Mouse (Mus musculus) intestine, embryonic 14.5 days (tissue): ENCODE measurements around the gene Tacc3. TPM values are rescaled to one million over a fixed set of nuclear protein-coding genes. Genes with fewer than 3 reads are reported as not detected.
A peak's percentile ranks its signal among the peaks of the same experiment; 100 is the strongest.

Experiments used
- ATAC-seq: fragments of 200-750 bp; cut with Nextera tagmentation; replicated peaks from 2 replicates; pipeline ENCODE4 v1.8.0; 2017; ENCODE audit warnings: low read depth, moderate number of reproducible peaks, moderate TSS enrichment, moderate library complexity; ENCODE audit not compliant: low FRiP score, low TSS enrichment
- DNase-seq: peaks from one replicate; pipeline ENCODE4 v3.0.0-alpha.2; 2018; ENCODE audit warnings: low spot score
- H3K27ac ChIP-seq: fragments of 300-500 bp; sonication (generic); 2 replicates; pipeline ENCODE4 v1.5.1; 2014; ENCODE audit warnings: low read depth, mild to moderate bottlenecking, control low read depth
- H3K27me3 ChIP-seq: fragments of 300-500 bp; sonication (generic); replicated peaks from 2 replicates; pipeline ENCODE4 v1.6.1; 2014; ENCODE audit warnings: low read length, control low read depth; ENCODE audit not compliant: control insufficient read depth, insufficient read depth
- H3K36me3 ChIP-seq: fragments of 300-500 bp; sonication (generic); 2 replicates; pipeline ENCODE4 v1.6.1; 2014; ENCODE audit warnings: low read length, control low read depth; ENCODE audit not compliant: control insufficient read depth, insufficient read depth
- H3K4me1 ChIP-seq: fragments of 300-500 bp; sonication (generic); replicated peaks from 2 replicates; pipeline ENCODE4 v1.6.1; 2014; ENCODE audit warnings: low read length, control low read depth, mixed read lengths; ENCODE audit not compliant: control insufficient read depth, insufficient read depth
- H3K4me2 ChIP-seq: fragments of 300-500 bp; sonication (generic); 2 replicates; pipeline ENCODE4 v1.6.1; 2014; ENCODE audit warnings: low read length
- H3K4me3 ChIP-seq: fragments of 300-500 bp; sonication (generic); 2 replicates; pipeline ENCODE4 v1.5.1; 2014; ENCODE audit warnings: low read depth, low read length, control low read depth, mixed read lengths
- H3K9ac ChIP-seq: fragments of 300-500 bp; sonication (generic); 2 replicates; pipeline ENCODE4 v1.6.1; 2014; ENCODE audit warnings: mild to moderate bottlenecking, low read length
- H3K9me3 ChIP-seq: fragments of 300-500 bp; sonication (generic); 2 replicates; pipeline ENCODE4 v1.6.1; 2016; ENCODE audit warnings: low read length, control low read depth; ENCODE audit not compliant: control insufficient read depth
- WGBS: fragments of 180-500 bp; shearing (Covaris S2); extraction: QIAGEN DNeasy Blood & Tissue Kit; methylation state at CpG from one replicate; pipeline ENCODE4 v1.1.7; 2014; 5-methylcytosine and 5-hydroxymethylcytosine counted together
- polyA plus RNA-seq: library from polyadenylated mRNA; unstranded; fragments of >200 nt; fragmentation: Nextera tagmentation; extraction: Ambion mirVana; gene quantifications from 2 replicates; pipeline ENCODE4 v1.2.1, GENCODE M21; 2014

Tacc3 gene
- polyA plus RNA-seq, 1 experiment from 2014 or later: 174 TPM

- Histone ChIP-seq H3K27ac (peak overlapping the region; percentile 95), H3K4me3 (peak overlapping the region; percentile 72), H3K4me2 (peak overlapping the region; percentile 59), H3K36me3 (peaks cover 45% of the 10 kb centered on the region), H3K27me3 (no peaks in the 10 kb centered on the region), H3K9me3 (no peaks in the 10 kb centered on the region), H3K4me1 (peaks cover 25% of the 10 kb centered on the region), H3K9ac (peak overlapping the region; percentile 73)
- DNase-seq (no peak), ATAC-seq (peak; percentile 10)
- under 1% methylated on average over 26 of the region's 26 CpGs for WGBS
Measured at GRCm38 (mm10) chr5:33658664-33659050, 729 bp downstream of the Tacc3 start.

- Histone ChIP-seq H3K4me2 (no peak overlapping the region), H3K27me3 (no peaks in the 10 kb centered on the region), H3K4me3 (no peak overlapping the region), H3K27ac (no peak overlapping the region), H3K36me3 (peaks cover 91% of the 10 kb centered on the region), H3K9me3 (no peaks in the 10 kb centered on the region), H3K9ac (no peak overlapping the region), H3K4me1 (no peaks in the 10 kb centered on the region)
- peak; percentile 51 for DNase-seq
- ATAC-seq: no peak
Measured at GRCm38 (mm10) chr5:33668223-33668622, 10.3 kb downstream of the Tacc3 start.

- Histone ChIP-seq H3K4me1 (no peaks in the 10 kb centered on the region), H3K4me3 (no peak overlapping the region), H3K27me3 (no peaks in the 10 kb centered on the region), H3K27ac (no peak overlapping the region), H3K9me3 (no peaks in the 10 kb centered on the region), H3K4me2 (no peak overlapping the region), H3K36me3 (peaks cover 70% of the 10 kb centered on the region), H3K9ac (no peak overlapping the region)
- DNase-seq: peak; percentile 45
- ATAC-seq: no peak
- 76% methylated on average over 5 of the region's 5 CpGs for WGBS
Measured at GRCm38 (mm10) chr5:33671659-33672058, 13.7 kb downstream of the Tacc3 start.

DNA sequence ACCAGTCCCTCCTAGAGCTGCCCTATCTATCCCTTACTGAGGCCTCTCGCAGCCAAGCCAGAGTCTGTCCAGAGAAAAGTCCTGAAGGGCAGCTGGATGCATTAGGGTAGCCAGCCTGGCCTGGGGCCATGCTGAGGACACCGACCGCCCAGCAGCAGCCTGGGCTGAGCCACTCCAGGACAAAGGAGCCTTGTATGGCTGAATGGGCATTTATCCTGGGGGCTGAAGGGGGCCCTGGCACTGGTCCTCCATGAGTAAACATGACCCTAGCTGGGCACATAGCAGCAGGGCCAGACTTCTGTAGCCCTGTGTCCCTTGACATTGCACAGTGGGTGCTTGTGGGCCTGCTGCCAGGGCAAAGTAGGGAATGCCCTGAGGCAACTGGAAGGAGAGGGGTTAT lies 16.5 kb downstream of the Tacc3 start:
- peak; percentile 40; the same call in 1 of the 2 replicates for ATAC-seq
- H3K27ac ChIP-seq: no peak overlapping the region; the same call in 1 of the 2 replicates

DNA sequence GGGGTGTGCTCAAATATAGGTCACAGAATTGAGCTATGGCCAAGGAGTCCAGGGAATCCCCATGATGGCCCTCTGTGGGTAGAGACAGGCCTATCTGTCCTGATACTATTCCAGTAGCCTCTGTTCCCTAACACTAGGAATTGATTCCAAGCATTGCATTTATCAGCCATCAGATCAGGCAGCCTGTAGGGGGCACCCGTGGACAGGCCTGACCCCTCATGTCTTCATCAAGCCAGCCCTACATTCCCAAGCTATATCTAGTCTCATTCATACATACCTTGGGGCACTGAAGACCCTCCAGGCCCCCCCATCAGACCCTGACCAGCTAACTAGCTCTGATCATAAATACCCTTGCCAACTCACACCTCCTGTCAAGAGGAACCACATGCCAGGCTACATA lies 18.0 kb downstream of the Tacc3 start:
- 12% methylated on average over 1 of the region's 1 CpGs for WGBS
- H3K9ac ChIP-seq: no peak overlapping the region
- no peaks in the 10 kb centered on the region for H3K9me3 ChIP-seq
- no peaks in the 10 kb centered on the region for H3K4me1 ChIP-seq
- no peaks in the 10 kb centered on the region for H3K27me3 ChIP-seq
- no peak overlapping the region for H3K4me2 ChIP-seq
- ATAC-seq (no peak; the same call in 1 of the 2 replicates), DNase-seq (peak; percentile 82)
- H3K27ac ChIP-seq: no peak overlapping the region
- no peak overlapping the region for H3K4me3 ChIP-seq
- H3K36me3 ChIP-seq: peaks cover 27% of the 10 kb centered on the region

More for the DNA sequence above, 16.5 kb downstream of the Tacc3 start:
- Histone ChIP-seq H3K9me3 (no peaks in the 10 kb centered on the region), H3K4me1 (no peaks in the 10 kb centered on the region), H3K4me2 (no peak overlapping the region), H3K4me3 (no peak overlapping the region), H3K27me3 (no peaks in the 10 kb centered on the region), H3K36me3 (peaks cover 42% of the 10 kb centered on the region), H3K9ac (no peak overlapping the region)
- WGBS: 86% methylated on average over 3 of the region's 3 CpGs
- DNase-seq: peak; percentile 51

GRCm38 (mm10) chr5:33678244-33678643 lies 20.3 kb downstream of the Tacc3 start:
- Histone ChIP-seq H3K9ac (no peak overlapping the region), H3K36me3 (peaks cover 4% of the 10 kb centered on the region; the same call in 1 of the 2 replicates), H3K9me3 (no peaks in the 10 kb centered on the region), H3K4me1 (no peaks in the 10 kb centered on the region), H3K27me3 (no peaks in the 10 kb centered on the region), H3K4me2 (no peak overlapping the region), H3K27ac (no peak overlapping the region), H3K4me3 (no peak overlapping the region)
- WGBS: 82% methylated on average over 5 of the region's 5 CpGs
- no peak for ATAC-seq
- no peak for DNase-seq

DNA sequence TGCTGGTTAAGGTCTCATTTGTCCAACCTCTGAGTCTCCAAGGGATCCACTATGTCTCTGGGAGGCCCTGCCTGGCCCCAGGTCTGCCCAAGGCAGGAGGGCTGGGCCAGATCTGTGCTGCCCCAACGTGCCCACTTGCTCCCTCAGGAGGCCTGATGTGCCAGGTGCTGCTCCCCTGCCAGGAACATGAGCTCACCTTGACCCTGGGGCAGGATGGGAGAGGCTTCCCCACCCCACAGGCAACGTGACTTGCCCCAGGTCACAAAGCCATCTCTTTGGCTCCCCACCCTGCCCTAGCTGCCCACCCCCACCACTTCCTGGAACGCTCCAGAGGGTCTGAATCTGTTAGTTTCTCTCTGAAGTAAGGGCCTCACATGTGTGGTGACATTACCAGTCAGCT lies 23.1 kb downstream of the Tacc3 start:
- ATAC-seq (no peak), DNase-seq (peak; percentile 50)
- Histone ChIP-seq H3K9me3 (no peaks in the 10 kb centered on the region), H3K4me3 (no peak overlapping the region), H3K4me2 (no peak overlapping the region), H3K36me3 (no peaks in the 10 kb centered on the region), H3K27me3 (no peaks in the 10 kb centered on the region), H3K9ac (no peak overlapping the region), H3K4me1 (no peaks in the 10 kb centered on the region), H3K27ac (no peak overlapping the region)
- 52% methylated on average over 3 of the region's 3 CpGs for WGBS

GRCm38 (mm10) chr5:33681611-33682388 lies 23.9 kb downstream of the Tacc3 start:
- H3K4me2 ChIP-seq: no peak overlapping the region
- H3K27me3 ChIP-seq: no peaks in the 10 kb centered on the region
- WGBS: 80% methylated on average over 15 of the region's 15 CpGs
- no peak for DNase-seq
- H3K4me3 ChIP-seq: no peak overlapping the region
- no peak for ATAC-seq
- no peaks in the 10 kb centered on the region for H3K9me3 ChIP-seq
- H3K27ac ChIP-seq: no peak overlapping the region
- H3K4me1 ChIP-seq: no peaks in the 10 kb centered on the region
- H3K36me3 ChIP-seq: no peaks in the 10 kb centered on the region
- H3K9ac ChIP-seq: no peak overlapping the region

DNA sequence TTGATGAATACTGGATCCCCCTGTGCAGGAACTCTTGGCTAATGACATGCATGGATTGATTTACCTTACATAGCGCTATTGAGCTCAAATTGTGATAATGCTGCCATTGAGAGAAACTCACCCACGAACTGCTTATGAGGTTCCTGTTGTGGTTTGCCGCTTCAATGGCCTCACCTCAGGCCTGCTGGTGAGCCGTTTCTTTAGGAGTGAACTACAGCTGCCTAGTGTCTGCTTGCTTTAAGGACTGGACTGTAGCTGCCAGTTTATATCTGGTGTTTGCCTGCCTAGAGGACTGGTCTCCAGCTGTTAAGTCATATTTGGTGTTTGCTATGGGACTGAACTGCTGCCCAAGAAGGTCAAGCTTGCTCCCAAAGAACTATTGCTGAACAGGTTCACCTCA lies 25.0 kb downstream of the Tacc3 start:
- H3K9ac ChIP-seq: no peak overlapping the region
- 88% methylated on average over 4 of the region's 4 CpGs for WGBS

More for the DNA sequence above, 25.0 kb downstream of the Tacc3 start:
- no peaks in the 10 kb centered on the region for H3K4me1 ChIP-seq
- no peak overlapping the region for H3K4me2 ChIP-seq
- H3K9me3 ChIP-seq: no peaks in the 10 kb centered on the region
- DNase-seq: no peak
- no peak overlapping the region for H3K27ac ChIP-seq
- H3K4me3 ChIP-seq: no peak overlapping the region
- no peaks in the 10 kb centered on the region for H3K36me3 ChIP-seq
- no peaks in the 10 kb centered on the region for H3K27me3 ChIP-seq
- ATAC-seq: no peak
